Mouse (Mus musculus) limb, embryonic 11.5 days (tissue): ENCODE data around the gene Itpripl1. TPM values are rescaled to one million over a fixed set of nuclear protein-coding genes. Genes with fewer than 3 reads are reported as not detected.
"Not testable (repeated sequence)": the region's sequence is repeated elsewhere in the genome, so short reads cannot be mapped to it uniquely, and the experiment has no call there.

Experiments used
- ATAC-seq: fragments of 200-750 bp; cut with Nextera tagmentation; 2 replicates; pipeline ENCODE4 v1.8.0; 2017; ENCODE audit warnings: low read depth; ENCODE audit not compliant: insufficient number of reproducible peaks, low FRiP score, low TSS enrichment
- DNase-seq: peaks from one replicate; pipeline ENCODE4 v3.0.0-alpha.2; 2015; ENCODE audit warnings: low spot score
- H3K27ac ChIP-seq: fragments of 300-500 bp; sonication (generic); replicated peaks from 2 replicates; pipeline ENCODE4 v1.5.1; 2014; ENCODE audit warnings: low read depth, mild to moderate bottlenecking, low read length
- H3K27me3 ChIP-seq: fragments of 300-500 bp; sonication (generic); 2 replicates; pipeline ENCODE4 v1.6.1; 2014; ENCODE audit warnings: mild to moderate bottlenecking, low read length, mixed read lengths; ENCODE audit not compliant: control insufficient read depth, insufficient read depth
- H3K36me3 ChIP-seq: fragments of 300-500 bp; sonication (generic); 2 replicates; pipeline ENCODE4 v1.6.1; 2014; ENCODE audit warnings: mild to moderate bottlenecking, low read length, moderate library complexity, mixed read lengths; ENCODE audit not compliant: control insufficient read depth, insufficient read depth
- H3K4me1 ChIP-seq: fragments of 300-500 bp; sonication (generic); 2 replicates; pipeline ENCODE4 v1.6.1; 2014; ENCODE audit warnings: low read length, mixed read lengths; ENCODE audit not compliant: control insufficient read depth, insufficient read depth
- H3K4me2 ChIP-seq: fragments of 300-500 bp; sonication (generic); 2 replicates; pipeline ENCODE4 v1.6.1; 2014; ENCODE audit warnings: low read depth, mild to moderate bottlenecking, moderate library complexity; ENCODE audit not compliant: severe bottlenecking
- H3K4me3 ChIP-seq: fragments of 300-500 bp; sonication (generic); 2 replicates; pipeline ENCODE4 v1.5.1; 2014; ENCODE audit warnings: low read depth, low read length
- H3K9ac ChIP-seq: fragments of 300-500 bp; sonication (generic); 2 replicates; pipeline ENCODE4 v1.6.1; 2014; ENCODE audit warnings: mild to moderate bottlenecking, low read length
- H3K9me3 ChIP-seq: fragments of 300-500 bp; sonication (generic); 2 replicates; pipeline ENCODE4 v1.6.1; 2016; ENCODE audit warnings: low read length; ENCODE audit not compliant: control insufficient read depth
- WGBS: fragments of 180-500 bp; shearing (Covaris S2); extraction: QIAGEN DNeasy Blood & Tissue Kit; methylation state at CpG from one replicate; pipeline ENCODE4 v1.1.7; 2014; 5-methylcytosine and 5-hydroxymethylcytosine counted together
- polyA plus RNA-seq: library from polyadenylated mRNA; unstranded; fragments of >200 nt; fragmentation: Nextera tagmentation; extraction: Ambion mirVana; gene quantifications from 2 replicates; pipeline ENCODE4 v1.2.1, GENCODE M21; 2014

Gene Itpripl1
- polyA plus RNA-seq, 1 experiment from 2014 or later, result 17.5 TPM

- Histone ChIP-seq H3K27ac (no peak overlapping the region), H3K4me2 (no peak overlapping the region), H3K36me3 (peaks cover 4% of the 10 kb centered on the region; the same call in 1 of the 2 replicates), H3K4me3 (no peak overlapping the region), H3K9ac (no peak overlapping the region), H3K9me3 (no peaks in the 10 kb centered on the region), H3K27me3 (no peaks in the 10 kb centered on the region), H3K4me1 (peaks cover 9% of the 10 kb centered on the region)
- no peak for ATAC-seq
- WGBS, result 78% methylated on average over 8 of the region's 8 CpGs
- no peak for DNase-seq
Observed at GRCm38 (mm10) chr2:127131353-127131752, 11.9 kb downstream of the Itpripl1 start.

- Histone ChIP-seq H3K9ac (no peak overlapping the region), H3K4me1 (peaks cover 9% of the 10 kb centered on the region), H3K9me3 (no peaks in the 10 kb centered on the region), H3K4me3 (no peak overlapping the region), H3K4me2 (no peak overlapping the region), H3K27me3 (no peaks in the 10 kb centered on the region), H3K36me3 (peaks cover 19% of the 10 kb centered on the region), H3K27ac (no peak overlapping the region)
- DNase-seq, result no peak
- 96% methylated on average over 5 of the region's 5 CpGs for WGBS
- ATAC-seq, result no peak
Observed at GRCm38 (mm10) chr2:127128926-127129325, 14.3 kb downstream of the Itpripl1 start.

- ATAC-seq (no peak), DNase-seq (no peak)
- H3K4me2 ChIP-seq, result no peak overlapping the region
- no peaks in the 10 kb centered on the region for H3K4me1 ChIP-seq
- H3K36me3 ChIP-seq, result peaks cover 46% of the 10 kb centered on the region
- no peak overlapping the region for H3K4me3 ChIP-seq
- H3K27me3 ChIP-seq, result no peaks in the 10 kb centered on the region
- WGBS, result 93% methylated on average over 8 of the region's 8 CpGs
- H3K27ac ChIP-seq, result no peak overlapping the region
- no peak overlapping the region for H3K9ac ChIP-seq
- H3K9me3 ChIP-seq, result no peaks in the 10 kb centered on the region
Observed at GRCm38 (mm10) chr2:127121591-127122235, 21.5 kb downstream of the Itpripl1 start.

GRCm38 (mm10) chr2:127108986-127109385 lies 34.3 kb downstream of the Itpripl1 start:
- WGBS, result 94% methylated on average over 4 of the region's 4 CpGs
- H3K27me3 ChIP-seq, result no peaks in the 10 kb centered on the region
- peaks cover 36% of the 10 kb centered on the region for H3K36me3 ChIP-seq

GRCm38 (mm10) chr2:127092000-127092399 lies 51.2 kb downstream of the Itpripl1 start:
- H3K9me3 ChIP-seq, result no peaks in the 10 kb centered on the region
- no peak for DNase-seq
- no peak overlapping the region for H3K9ac ChIP-seq
- WGBS, result 73% methylated on average over 8 of the region's 8 CpGs
- no peak overlapping the region for H3K27ac ChIP-seq
- no peaks in the 10 kb centered on the region; the same call in 1 of the 2 replicates for H3K36me3 ChIP-seq
- H3K4me3 ChIP-seq, result no peak overlapping the region
- no peak for ATAC-seq
- H3K4me2 ChIP-seq, result no peak overlapping the region
- H3K4me1 ChIP-seq, result no peaks in the 10 kb centered on the region
- H3K27me3 ChIP-seq, result no peaks in the 10 kb centered on the region

More at GRCm38 (mm10) chr2:127108986-127109385, 34.3 kb downstream of the Itpripl1 start:
- Histone ChIP-seq H3K9me3 (no peaks in the 10 kb centered on the region), H3K4me2 (no peak overlapping the region), H3K27ac (no peak overlapping the region), H3K4me3 (no peak overlapping the region), H3K9ac (no peak overlapping the region), H3K4me1 (no peaks in the 10 kb centered on the region)
- no peak for ATAC-seq
- DNase-seq, result no peak

GRCm38 (mm10) chr2:127090151-127090550 lies 53.1 kb downstream of the Itpripl1 start:
- not testable (repeated sequence) for H3K36me3 ChIP-seq, H3K27me3 ChIP-seq, H3K4me2 ChIP-seq, H3K9ac ChIP-seq, ATAC-seq, DNase-seq, H3K9me3 ChIP-seq, H3K4me3 ChIP-seq, H3K4me1 ChIP-seq, H3K27ac ChIP-seq

Other genes starting within 250 kb of the Itpripl1 start
- 37.6 and 39.5 TPM in 2 replicates for gene Sppl2a, start 210.2 kb downstream of the Itpripl1 start, polyA plus RNA-seq
- 7.6 and 9.6 TPM in 2 replicates for gene Ap4e1, start 134.7 kb downstream of the Itpripl1 start, polyA plus RNA-seq
- 33.3 and 33.6 TPM in 2 replicates for gene Blvra, start 72.8 kb downstream of the Itpripl1 start, polyA plus RNA-seq
- 130 and 144 TPM in 2 replicates for gene Ncaph, start 9.5 kb downstream of the Itpripl1 start, polyA plus RNA-seq
- 1.9 and 2.1 TPM in 2 replicates for gene 1810024B03Rik, start 64.8 kb upstream of the Itpripl1 start, polyA plus RNA-seq
- 100 and 120 TPM in 2 replicates for gene Snrnp200, start 64.9 kb upstream of the Itpripl1 start, polyA plus RNA-seq
- gene Ciao1, start 104.4 kb upstream of the Itpripl1 start, polyA plus RNA-seq, result 61.2 and 62.8 TPM in 2 replicates
- 17.0 and 20.8 TPM in 2 replicates for gene Tmem127, start 104.5 kb upstream of the Itpripl1 start, polyA plus RNA-seq
- gene Stard7, start 126.8 kb upstream of the Itpripl1 start, polyA plus RNA-seq, result 77.8 and 83.2 TPM in 2 replicates
- 5.8 and 6.5 TPM in 2 replicates for gene Dusp2, start 192.7 kb upstream of the Itpripl1 start, polyA plus RNA-seq
- gene Astl, start 195.2 kb upstream of the Itpripl1 start, polyA plus RNA-seq, result not detected in 2 replicates
- 2.2 and 2.6 TPM in 2 replicates for gene Adra2b, start 219.8 kb upstream of the Itpripl1 start, polyA plus RNA-seq